ENCODE assay signal across 18 mouse cellular contexts in genomic region chr14:121452227-121452626, GRCm38 (mm10). TPM values are rescaled to one million over a fixed set of nuclear protein-coding genes. Genes with fewer than 3 reads are reported as not detected.
A peak's percentile ranks its signal among the peaks of the same experiment; 100 is the strongest.
DNase-seq lines count a peak whose midpoint lies in the region.
"Had no signal": no experiment of that assay in that cellular context is flagged by ENCODE, and none has a peak within 500 bp of the region (broad histone marks: within the 10 kb centered on the region; RNA-seq: fewer than 3 reads in every experiment).

No protein-coding gene starts in this region.

- H3K9me3 ChIP-seq in heart, embryonic 10.5 days = no peaks in the 10 kb centered on the region
- H3K9me3 ChIP-seq: G1E had no signal

- peak; percentile 73 for DNase-seq in heart, adult 11 months
- DNase-seq in heart, postnatal 14 days = no peak
- DNase-seq in heart, embryonic 10.5 days (ENCODE audit: low spot score) = peak; percentile 66
- no peak for DNase-seq in heart, adult 9 months (ENCODE audit: low spot score in 2 of 2)
- DNase-seq: adrenal gland, adult 2 months; adrenal gland, adult 8-10 months; adrenal gland, postnatal 10 days; adrenal gland, postnatal 14 days; adrenal gland, postnatal 25 days; adrenal gland, postnatal 36 days; B cell, adult 2 months; cerebellum, adult 11 months; cerebellum, adult 11-12 months; cerebellum, adult 18-20 months had no signal

- WGBS in heart, embryonic 10.5 days = 79% methylated on average over 6 of the region's 6 CpGs

- intact Hi-C loops in heart, postnatal 14 days (cut with DNase I) = loop anchor here (5.0 to 10.0 kb wide), 2 partner anchors 417 to 620 kb away; partner anchors contain the start of gene Farp1

- no peak overlapping the region for H3K27ac ChIP-seq in heart, embryonic 10.5 days

- 0 out of 2 replicates have a peak, but pooled peaks cover 5% of the 10 kb centered on the region for H3K27me3 ChIP-seq in heart, embryonic 10.5 days (ENCODE audit: insufficient read depth, poor library complexity, severe bottlenecking)
- H3K27me3 ChIP-seq: Patski had no signal

- H3K4me3 ChIP-seq in heart, embryonic 10.5 days = no peak overlapping the region

- no peaks in the 10 kb centered on the region for H3K36me3 ChIP-seq in heart, embryonic 10.5 days
- H3K36me3 ChIP-seq: G1E had no signal

- H3K4me1 ChIP-seq in heart, embryonic 10.5 days = peaks cover 15% of the 10 kb centered on the region

RNA-seq across cellular contexts. Expression of gene Slc15a1, which starts 52.8 kb away (rescaled TPM):
- total RNA-seq in heart, postnatal 14 days (2021) = not detected
- 0.04 TPM in 1 of 2 replicates, not detected in the other for polyA plus RNA-seq in heart, embryonic 10.5 days (2016; fragmentation: Nextera tagmentation; extraction: Ambion mirVana)
- total RNA-seq: adrenal gland, postnatal 25 days; adrenal gland, postnatal 36 days; MEL had no signal
- polyA plus RNA-seq: C2C12, G1E had no signal

Comparison
In these comparisons a context has a peak if more than half of its experiments do, and no peak if none do; other contexts are left out.
1. DNase-seq: peak in heart, adult 11 months (single experiment) and heart, embryonic 10.5 days (single experiment); none in heart, postnatal 14 days (0 of 2) and heart, adult 9 months (0 of 2).